Mouse (Mus musculus): ENCODE measurements at regions not wholly inside any gene's neighbourhood (a gene's known extent, or its start where the extent isn't known, plus 50 kb on each side); places are given as distances from the start of the nearest gene placed in this dataset.

- no peaks in the 10 kb centered on the region for H3K27me3 ChIP-seq (ENCODE audit: insufficient read depth, low read length)
- WGBS = 25% methylated on average over 8 of the region's 8 CpGs
- no peak for TF ChIP-seq CTCF (IDR thresholded peaks at IDR 0.05)
- no peak overlapping the region for H3K27ac ChIP-seq (ENCODE audit: low read depth, low read length)
- ATAC-seq (ENCODE audit: low FRiP score) (no peak), DNase-seq (ENCODE audit: low spot score) (no peak)
- H3K9me3 ChIP-seq (ENCODE audit: low read length) = no peaks in the 10 kb centered on the region
- peaks cover 8% of the 10 kb centered on the region; the same call in 1 of the 2 replicates for H3K4me1 ChIP-seq (ENCODE audit: insufficient read depth, low read length)
- H3K4me3 ChIP-seq (ENCODE audit: low read depth, low read length) = no peak overlapping the region
- H3K36me3 ChIP-seq (ENCODE audit: insufficient read depth, low read length) = peaks cover 10% of the 10 kb centered on the region; the same call in 1 of the 2 replicates
- H3K9ac ChIP-seq (replicated peaks; ENCODE audit: low read length, poor library complexity, severe bottlenecking) = no peak overlapping the region
- no peak overlapping the region for H3K4me2 ChIP-seq (ENCODE audit: low read depth, low read length, poor library complexity, severe bottlenecking)
These were observed 57.3 kb downstream of the Cbln4 start for GRCm38 (mm10) chr2:171985813-171986572.

GRCm38 (mm10) chr2:171969311-171969905 is 73.9 kb downstream of the Cbln4 start:
- DNase-seq (ENCODE audit: low spot score) = peak; percentile 49
- 63% methylated on average over 13 of the region's 13 CpGs for WGBS

GRCm38 (mm10) chr2:171946569-171947250 is 96.6 kb downstream of the Cbln4 start:
- no peak for TF ChIP-seq CTCF (IDR thresholded peaks at IDR 0.05)

More at GRCm38 (mm10) chr2:171969311-171969905, 73.9 kb downstream of the Cbln4 start:
- Histone ChIP-seq H3K4me3 (ENCODE audit: low read depth, low read length) (no peak overlapping the region), H3K9ac (replicated peaks; ENCODE audit: low read length, poor library complexity, severe bottlenecking) (no peak overlapping the region), H3K9me3 (ENCODE audit: low read length) (no peaks in the 10 kb centered on the region), H3K4me2 (ENCODE audit: low read depth, low read length, poor library complexity, severe bottlenecking) (no peak overlapping the region), H3K27ac (ENCODE audit: low read depth, low read length) (no peak overlapping the region), H3K27me3 (ENCODE audit: insufficient read depth, low read length) (no peaks in the 10 kb centered on the region), H3K4me1 (ENCODE audit: insufficient read depth, low read length) (no peaks in the 10 kb centered on the region), H3K36me3 (ENCODE audit: insufficient read depth, low read length) (no peaks in the 10 kb centered on the region)
- no peak for ATAC-seq (ENCODE audit: low FRiP score)
- TF ChIP-seq CTCF (IDR thresholded peaks at IDR 0.05) = no peak

GRCm38 (mm10) chr2:171942671-171943070 is 100.6 kb downstream of the Cbln4 start:
- no peak overlapping the region for H3K27ac ChIP-seq (ENCODE audit: low read depth, low read length)
- peak; percentile 85 for DNase-seq (ENCODE audit: low spot score)
- TF ChIP-seq CTCF (IDR thresholded peaks at IDR 0.05) = no peak

More at GRCm38 (mm10) chr2:171946569-171947250, 96.6 kb downstream of the Cbln4 start:
- WGBS = 69% methylated on average over 7 of the region's 7 CpGs
- DNase-seq (ENCODE audit: low spot score) = no peak
- no peaks in the 10 kb centered on the region for H3K9me3 ChIP-seq (ENCODE audit: low read length)
- H3K27ac ChIP-seq (ENCODE audit: low read depth, low read length) = no peak overlapping the region
- no peak for ATAC-seq (ENCODE audit: low FRiP score)
- no peak overlapping the region for H3K9ac ChIP-seq (replicated peaks; ENCODE audit: low read length, poor library complexity, severe bottlenecking)
- no peak overlapping the region for H3K4me3 ChIP-seq (ENCODE audit: low read depth, low read length)
- H3K4me1 ChIP-seq (ENCODE audit: insufficient read depth, low read length) = no peaks in the 10 kb centered on the region
- H3K4me2 ChIP-seq (ENCODE audit: low read depth, low read length, poor library complexity, severe bottlenecking) = no peak overlapping the region
- H3K27me3 ChIP-seq (ENCODE audit: insufficient read depth, low read length) = no peaks in the 10 kb centered on the region
- H3K36me3 ChIP-seq (ENCODE audit: insufficient read depth, low read length) = no peaks in the 10 kb centered on the region

GRCm38 (mm10) chr2:171935646-171936325 is 107.5 kb downstream of the Cbln4 start:
- DNase-seq (ENCODE audit: low spot score) (peak; percentile 24), ATAC-seq (ENCODE audit: low FRiP score) (no peak)
- Histone ChIP-seq H3K9ac (replicated peaks; ENCODE audit: low read length, poor library complexity, severe bottlenecking) (no peak overlapping the region), H3K4me3 (ENCODE audit: low read depth, low read length) (no peak overlapping the region), H3K9me3 (ENCODE audit: low read length) (no peaks in the 10 kb centered on the region), H3K27ac (ENCODE audit: low read depth, low read length) (no peak overlapping the region), H3K4me2 (ENCODE audit: low read depth, low read length, poor library complexity, severe bottlenecking) (no peak overlapping the region), H3K27me3 (ENCODE audit: insufficient read depth, low read length) (no peaks in the 10 kb centered on the region), H3K36me3 (ENCODE audit: insufficient read depth, low read length) (no peaks in the 10 kb centered on the region), H3K4me1 (ENCODE audit: insufficient read depth, low read length) (no peaks in the 10 kb centered on the region)
- WGBS = 46% methylated on average over 13 of the region's 13 CpGs
- no peak for TF ChIP-seq CTCF (IDR thresholded peaks at IDR 0.05)

More at GRCm38 (mm10) chr2:171942671-171943070, 100.6 kb downstream of the Cbln4 start:
- Histone ChIP-seq H3K4me2 (ENCODE audit: low read depth, low read length, poor library complexity, severe bottlenecking) (no peak overlapping the region), H3K36me3 (ENCODE audit: insufficient read depth, low read length) (no peaks in the 10 kb centered on the region), H3K4me1 (ENCODE audit: insufficient read depth, low read length) (no peaks in the 10 kb centered on the region), H3K9ac (replicated peaks; ENCODE audit: low read length, poor library complexity, severe bottlenecking) (no peak overlapping the region), H3K9me3 (ENCODE audit: low read length) (no peaks in the 10 kb centered on the region), H3K27me3 (ENCODE audit: insufficient read depth, low read length) (no peaks in the 10 kb centered on the region), H3K4me3 (ENCODE audit: low read depth, low read length) (no peak overlapping the region)
- ATAC-seq (ENCODE audit: low FRiP score) = peak; percentile 47
- WGBS = 56% methylated on average over 9 of the region's 9 CpGs
